Mouse (Mus musculus) midbrain, embryonic 12.5 days (tissue): ENCODE data around the gene Rab4b. TPM values are rescaled to one million over a fixed set of nuclear protein-coding genes. Genes with fewer than 3 reads are reported as not detected.

Experiments
- ATAC-seq: fragments of 200-750 bp; cut with Nextera tagmentation; 2 replicates; pipeline ENCODE4 v1.8.0; 2017; ENCODE audit warnings: low read depth, moderate TSS enrichment, moderate library complexity; ENCODE audit not compliant: low FRiP score
- H3K27ac ChIP-seq: fragments of 300-500 bp; sonication (generic); replicated peaks from 2 replicates; pipeline ENCODE4 v1.5.1; 2016; ENCODE audit warnings: mild to moderate bottlenecking
- H3K27me3 ChIP-seq: fragments of 300-500 bp; sonication (generic); 2 replicates; pipeline ENCODE4 v1.6.1; 2016; ENCODE audit warnings: mild to moderate bottlenecking
- H3K36me3 ChIP-seq: fragments of 300-500 bp; sonication (generic); 2 replicates; pipeline ENCODE4 v1.6.1; 2016
- H3K4me1 ChIP-seq: fragments of 300-500 bp; sonication (generic); 2 replicates; pipeline ENCODE4 v1.6.1; 2016
- H3K4me2 ChIP-seq: fragments of 300-500 bp; sonication (generic); replicated peaks from 2 replicates; pipeline ENCODE4 v1.6.1; 2016; ENCODE audit warnings: mild to moderate bottlenecking, moderate library complexity
- H3K4me3 ChIP-seq: fragments of 300-500 bp; sonication (generic); 2 replicates; pipeline ENCODE4 v1.5.1; 2016; ENCODE audit warnings: mild to moderate bottlenecking
- H3K9ac ChIP-seq: fragments of 300-500 bp; sonication (generic); replicated peaks from 2 replicates; pipeline ENCODE4 v1.6.1; 2016; ENCODE audit warnings: mild to moderate bottlenecking, moderate library complexity
- H3K9me3 ChIP-seq: fragments of 300-500 bp; sonication (generic); 2 replicates; pipeline ENCODE4 v1.6.1; 2016; ENCODE audit warnings: mild to moderate bottlenecking
- WGBS: fragments of 180-500 bp; shearing (Covaris S2); methylation state at CpG from one replicate; pipeline ENCODE4 v1.1.7; 2016; 5-methylcytosine and 5-hydroxymethylcytosine counted together
- polyA plus RNA-seq: library from polyadenylated mRNA; unstranded; fragments of >200 nt; fragmentation: Nextera tagmentation; extraction: Ambion mirVana; gene quantifications from 2 replicates; pipeline ENCODE4 v1.2.1, GENCODE M21; 2016

Gene Rab4b
- polyA plus RNA-seq, 1 experiment from 2014 or later, result 82.9 TPM

GRCm38 (mm10) chr7:27165696-27166095, 13.0 kb downstream of the Rab4b start:
- H3K36me3 ChIP-seq, result peaks cover 41% of the 10 kb centered on the region
- 3% methylated on average over 8 of the region's 8 CpGs for WGBS
- H3K9me3 ChIP-seq, result no peaks in the 10 kb centered on the region
- peak overlapping the region; percentile 78 for H3K4me2 ChIP-seq
- peaks cover 58% of the 10 kb centered on the region for H3K4me1 ChIP-seq
- H3K9ac ChIP-seq, result peak overlapping the region; percentile 84
- ATAC-seq, result no peak
- peak overlapping the region; percentile 99 for H3K27ac ChIP-seq
- peak overlapping the region; percentile 78 for H3K4me3 ChIP-seq
- H3K27me3 ChIP-seq, result no peaks in the 10 kb centered on the region

GRCm38 (mm10) chr7:27165007-27165655, 13.6 kb downstream of the Rab4b start:
- no peak for ATAC-seq
- Histone ChIP-seq H3K9ac (peak overlapping the region; percentile 84), H3K4me2 (peak overlapping the region; percentile 78), H3K9me3 (no peaks in the 10 kb centered on the region), H3K4me3 (peak overlapping the region; percentile 78), H3K27ac (0 out of 2 replicates have a peak overlapping the region, but pooled peaks have one; percentile 99), H3K27me3 (no peaks in the 10 kb centered on the region), H3K36me3 (peaks cover 39% of the 10 kb centered on the region), H3K4me1 (peaks cover 63% of the 10 kb centered on the region)
- 80% methylated on average over 23 of the region's 23 CpGs for WGBS

GRCm38 (mm10) chr7:27164112-27164947, 14.4 kb downstream of the Rab4b start:
- Histone ChIP-seq H3K27ac (no peak overlapping the region), H3K9ac (peak overlapping the region; percentile 84)

GRCm38 (mm10) chr7:27163450-27163805, 15.3 kb downstream of the Rab4b start:
- Histone ChIP-seq H3K9ac (peak overlapping the region; percentile 84), H3K9me3 (no peaks in the 10 kb centered on the region), H3K27me3 (no peaks in the 10 kb centered on the region), H3K36me3 (peaks cover 52% of the 10 kb centered on the region), H3K4me1 (peaks cover 66% of the 10 kb centered on the region), H3K4me3 (peak overlapping the region; percentile 78), H3K4me2 (peak overlapping the region; percentile 78), H3K27ac (no peak overlapping the region)
- 84% methylated on average over 5 of the region's 5 CpGs for WGBS
- ATAC-seq, result no peak

More at GRCm38 (mm10) chr7:27164112-27164947, 14.4 kb downstream of the Rab4b start:
- 86% methylated on average over 33 of the region's 33 CpGs for WGBS
- peaks cover 43% of the 10 kb centered on the region for H3K36me3 ChIP-seq
- H3K4me2 ChIP-seq, result peak overlapping the region; percentile 78
- H3K9me3 ChIP-seq, result no peaks in the 10 kb centered on the region
- peak overlapping the region; percentile 78 for H3K4me3 ChIP-seq
- peaks cover 66% of the 10 kb centered on the region for H3K4me1 ChIP-seq
- H3K27me3 ChIP-seq, result no peaks in the 10 kb centered on the region
- ATAC-seq, result no peak

GRCm38 (mm10) chr7:27162780-27163449, 15.8 kb downstream of the Rab4b start:
- peak overlapping the region; percentile 78 for H3K4me3 ChIP-seq
- peaks cover 66% of the 10 kb centered on the region for H3K4me1 ChIP-seq
- no peak for ATAC-seq
- 93% methylated on average over 5 of the region's 5 CpGs for WGBS
- H3K27me3 ChIP-seq, result no peaks in the 10 kb centered on the region
- H3K4me2 ChIP-seq, result peak overlapping the region; percentile 78
- H3K27ac ChIP-seq, result no peak overlapping the region
- peak overlapping the region; percentile 84 for H3K9ac ChIP-seq
- peaks cover 57% of the 10 kb centered on the region for H3K36me3 ChIP-seq
- no peaks in the 10 kb centered on the region for H3K9me3 ChIP-seq

GRCm38 (mm10) chr7:27161744-27162143, 17.0 kb downstream of the Rab4b start:
- Histone ChIP-seq H3K9ac (no peak overlapping the region), H3K9me3 (no peaks in the 10 kb centered on the region), H3K4me1 (peaks cover 59% of the 10 kb centered on the region), H3K27me3 (no peaks in the 10 kb centered on the region), H3K27ac (no peak overlapping the region), H3K4me3 (no peak overlapping the region), H3K36me3 (peaks cover 65% of the 10 kb centered on the region), H3K4me2 (no peak overlapping the region)
- ATAC-seq, result no peak
- 88% methylated on average over 4 of the region's 4 CpGs for WGBS

GRCm38 (mm10) chr7:27160921-27161320, 17.8 kb downstream of the Rab4b start:
- 86% methylated on average over 3 of the region's 3 CpGs for WGBS
- peak overlapping the region; percentile 27; the same call in 1 of the 2 replicates for H3K27ac ChIP-seq
- H3K4me3 ChIP-seq, result no peak overlapping the region
- no peaks in the 10 kb centered on the region for H3K27me3 ChIP-seq
- no peak overlapping the region for H3K4me2 ChIP-seq
- H3K4me1 ChIP-seq, result peaks cover 59% of the 10 kb centered on the region
- H3K9me3 ChIP-seq, result no peaks in the 10 kb centered on the region
- no peak for ATAC-seq
- no peak overlapping the region for H3K9ac ChIP-seq
- peaks cover 69% of the 10 kb centered on the region for H3K36me3 ChIP-seq

GRCm38 (mm10) chr7:27159882-27160281, 18.8 kb downstream of the Rab4b start:
- peak; percentile 93 for ATAC-seq
- Histone ChIP-seq H3K27me3 (no peaks in the 10 kb centered on the region), H3K4me1 (peaks cover 51% of the 10 kb centered on the region), H3K9me3 (no peaks in the 10 kb centered on the region), H3K4me2 (no peak overlapping the region), H3K4me3 (no peak overlapping the region), H3K9ac (no peak overlapping the region), H3K36me3 (peaks cover 63% of the 10 kb centered on the region), H3K27ac (0 out of 2 replicates have a peak overlapping the region, but pooled peaks have one; percentile 27)
- WGBS, result 20% methylated on average over 8 of the region's 8 CpGs

GRCm38 (mm10) chr7:27159256-27159655, 19.4 kb downstream of the Rab4b start:
- over 99% methylated on average over 6 of the region's 6 CpGs for WGBS
- Histone ChIP-seq H3K36me3 (peaks cover 57% of the 10 kb centered on the region), H3K9ac (no peak overlapping the region), H3K9me3 (no peaks in the 10 kb centered on the region), H3K4me2 (no peak overlapping the region), H3K27ac (no peak overlapping the region), H3K4me1 (peaks cover 44% of the 10 kb centered on the region), H3K4me3 (no peak overlapping the region), H3K27me3 (no peaks in the 10 kb centered on the region)
- no peak for ATAC-seq

GRCm38 (mm10) chr7:27158171-27158570, 20.5 kb downstream of the Rab4b start:
- no peak for ATAC-seq
- WGBS, result 95% methylated on average over 9 of the region's 9 CpGs
- Histone ChIP-seq H3K27ac (no peak overlapping the region), H3K27me3 (no peaks in the 10 kb centered on the region), H3K4me2 (no peak overlapping the region), H3K36me3 (peaks cover 47% of the 10 kb centered on the region), H3K9me3 (no peaks in the 10 kb centered on the region), H3K4me3 (no peak overlapping the region), H3K9ac (no peak overlapping the region), H3K4me1 (peaks cover 33% of the 10 kb centered on the region)

GRCm38 (mm10) chr7:27156005-27156404, 22.7 kb downstream of the Rab4b start:
- Histone ChIP-seq H3K4me2 (no peak overlapping the region), H3K4me3 (no peak overlapping the region), H3K36me3 (peaks cover 30% of the 10 kb centered on the region), H3K9me3 (no peaks in the 10 kb centered on the region), H3K27me3 (no peaks in the 10 kb centered on the region), H3K27ac (no peak overlapping the region), H3K4me1 (peaks cover 12% of the 10 kb centered on the region), H3K9ac (no peak overlapping the region)
- ATAC-seq, result no peak
- 82% methylated on average over 13 of the region's 13 CpGs for WGBS
